Mouse (Mus musculus) liver, embryonic 12.5 days (tissue): ENCODE data around the gene Ccdc155. TPM values are rescaled to one million over a fixed set of nuclear protein-coding genes. Genes with fewer than 3 reads are reported as not detected.
A peak's percentile ranks its signal among the peaks of the same experiment; 100 is the strongest.

Experiments used
- ATAC-seq: fragments of 200-750 bp; cut with Nextera tagmentation; 2 replicates; pipeline ENCODE4 v1.8.0; 2017; ENCODE audit warnings: moderate number of reproducible peaks, mild to moderate bottlenecking, moderate library complexity
- H3K27ac ChIP-seq: fragments of 300-500 bp; sonication (generic); 2 replicates; pipeline ENCODE4 v1.5.1; 2016; ENCODE audit warnings: mild to moderate bottlenecking
- H3K27me3 ChIP-seq: fragments of 300-500 bp; sonication (generic); replicated peaks from 2 replicates; pipeline ENCODE4 v1.6.1; 2016; ENCODE audit warnings: mild to moderate bottlenecking, moderate library complexity
- H3K36me3 ChIP-seq: fragments of 300-500 bp; sonication (generic); 2 replicates; pipeline ENCODE4 v1.6.1; 2016; ENCODE audit warnings: mild to moderate bottlenecking, moderate library complexity
- H3K4me1 ChIP-seq: fragments of 300-500 bp; sonication (generic); 2 replicates; pipeline ENCODE4 v1.6.1; 2016
- H3K4me2 ChIP-seq: fragments of 300-500 bp; sonication (generic); 2 replicates; pipeline ENCODE4 v1.6.1; 2016; ENCODE audit warnings: mild to moderate bottlenecking, moderate library complexity
- H3K4me3 ChIP-seq: fragments of 300-500 bp; sonication (generic); 2 replicates; pipeline ENCODE4 v1.5.1; 2016; ENCODE audit warnings: mild to moderate bottlenecking, moderate library complexity
- H3K9ac ChIP-seq: fragments of 300-500 bp; sonication (generic); 2 replicates; pipeline ENCODE4 v1.6.1; 2016; ENCODE audit warnings: mild to moderate bottlenecking, moderate library complexity
- H3K9me3 ChIP-seq: fragments of 300-500 bp; sonication (generic); replicated peaks from 2 replicates; pipeline ENCODE4 v1.6.1; 2016; ENCODE audit warnings: mild to moderate bottlenecking, moderate library complexity
- WGBS: fragments of 180-500 bp; shearing (Covaris S2); methylation state at CpG from one replicate; pipeline ENCODE4 v1.1.7; 2016; ENCODE audit not compliant: insufficient replicate concordance; 5-methylcytosine and 5-hydroxymethylcytosine counted together
- polyA plus RNA-seq: library from polyadenylated mRNA; unstranded; fragments of >200 nt; fragmentation: Nextera tagmentation; extraction: Ambion mirVana; gene quantifications from 2 replicates; pipeline ENCODE4 v1.2.1, GENCODE M21; 2016

The Ccdc155 gene
- polyA plus RNA-seq, 1 experiment from 2014 or later: 0.07 TPM

- 4% methylated on average over 13 of the region's 13 CpGs for WGBS
- H3K27ac ChIP-seq: peak overlapping the region; percentile 68
- no peak for ATAC-seq
These were observed 11.9 kb upstream of the Ccdc155 start for GRCm38 (mm10) chr7:45216442-45217183.

GRCm38 (mm10) chr7:45215673-45216441 is 11.2 kb upstream of the Ccdc155 start, which contains the start of gene Tead2:
Tead2 (plus strand) TSS chr7:45215753.
- WGBS: 3% methylated on average over 53 of the region's 55 CpGs
- peak; percentile 17; the same call in 1 of the 2 replicates for ATAC-seq
- Histone ChIP-seq H3K4me1 (peaks cover 40% of the 10 kb centered on the region), H3K4me2 (peak within 1 kb of the TSS; percentile 63), H3K4me3 (peak within 1 kb of the TSS; percentile 58), H3K9me3 (no peaks in the 10 kb centered on the region), H3K27me3 (peaks cover 60% of the 10 kb centered on the region), H3K36me3 (peaks cover 17% of the 10 kb centered on the region), H3K27ac (peak within 1 kb of the TSS; percentile 68), H3K9ac (peak within 1 kb of the TSS; percentile 66)

More at GRCm38 (mm10) chr7:45216442-45217183, 11.9 kb upstream of the Ccdc155 start:
- Histone ChIP-seq H3K9ac (peak overlapping the region; percentile 66), H3K36me3 (peaks cover 19% of the 10 kb centered on the region), H3K4me3 (peak overlapping the region; percentile 58), H3K9me3 (no peaks in the 10 kb centered on the region), H3K27me3 (peaks cover 52% of the 10 kb centered on the region), H3K4me2 (peak overlapping the region; percentile 63), H3K4me1 (peaks cover 33% of the 10 kb centered on the region)

GRCm38 (mm10) chr7:45213708-45214107 is 9.0 kb upstream of the Ccdc155 start:
- Histone ChIP-seq H3K4me1 (peaks cover 41% of the 10 kb centered on the region), H3K4me3 (no peak overlapping the region), H3K9ac (no peak overlapping the region), H3K4me2 (no peak overlapping the region), H3K27me3 (peaks cover 70% of the 10 kb centered on the region), H3K36me3 (0 out of 2 replicates have a peak, but pooled peaks cover under 1% of the 10 kb centered on the region), H3K9me3 (no peaks in the 10 kb centered on the region), H3K27ac (0 out of 2 replicates have a peak overlapping the region, but pooled peaks have one; percentile 3)
- ATAC-seq: no peak
- WGBS: 70% methylated on average over 5 of the region's 5 CpGs

- ATAC-seq: no peak
- Histone ChIP-seq H3K4me2 (peak overlapping the region; percentile 71), H3K27me3 (peaks cover 70% of the 10 kb centered on the region), H3K4me3 (no peak overlapping the region), H3K27ac (no peak overlapping the region), H3K36me3 (no peaks in the 10 kb centered on the region), H3K9ac (no peak overlapping the region), H3K9me3 (no peaks in the 10 kb centered on the region; the same call in 1 of the 2 replicates), H3K4me1 (peaks cover 40% of the 10 kb centered on the region)
- WGBS: 55% methylated on average over 7 of the region's 7 CpGs
These were observed 7.7 kb upstream of the Ccdc155 start for GRCm38 (mm10) chr7:45212356-45212755.

- H3K4me2 ChIP-seq: peak within 1 kb of the TSS; percentile 71
- peaks cover 65% of the 10 kb centered on the region for H3K27me3 ChIP-seq
- no peaks in the 10 kb centered on the region; the same call in 1 of the 2 replicates for H3K9me3 ChIP-seq
- 4% methylated on average over 17 of the region's 17 CpGs for WGBS
- peaks cover 35% of the 10 kb centered on the region for H3K4me1 ChIP-seq
- H3K36me3 ChIP-seq: no peaks in the 10 kb centered on the region
- peak; percentile 57 for ATAC-seq
- no peak within 1 kb of the TSS for H3K27ac ChIP-seq
- no peak within 1 kb of the TSS for H3K9ac ChIP-seq
- peak within 1 kb of the TSS; percentile 23 for H3K4me3 ChIP-seq
These were observed 7.2 kb upstream of the Ccdc155 start, which contains the start of gene Dkkl1 for GRCm38 (mm10) chr7:45211851-45212251. Dkkl1 (minus strand) TSS chr7:45212147.

- WGBS: 10% methylated on average over 10 of the region's 10 CpGs
- ATAC-seq: no peak
- peaks cover 29% of the 10 kb centered on the region for H3K4me1 ChIP-seq
- H3K4me3 ChIP-seq: peak overlapping the region; percentile 23
- H3K4me2 ChIP-seq: peak overlapping the region; percentile 71
- H3K9me3 ChIP-seq: no peaks in the 10 kb centered on the region; the same call in 1 of the 2 replicates
- H3K27me3 ChIP-seq: peaks cover 57% of the 10 kb centered on the region
- H3K9ac ChIP-seq: no peak overlapping the region
- no peak overlapping the region for H3K27ac ChIP-seq
- H3K36me3 ChIP-seq: no peaks in the 10 kb centered on the region
These were observed 6.4 kb upstream of the Ccdc155 start for GRCm38 (mm10) chr7:45211070-45211469.

GRCm38 (mm10) chr7:45208260-45208659 is 3.6 kb upstream of the Ccdc155 start:
- no peak overlapping the region for H3K4me2 ChIP-seq
- H3K9ac ChIP-seq: no peak overlapping the region
- no peaks in the 10 kb centered on the region; the same call in 1 of the 2 replicates for H3K9me3 ChIP-seq
- H3K36me3 ChIP-seq: no peaks in the 10 kb centered on the region
- no peak overlapping the region for H3K27ac ChIP-seq
- H3K4me3 ChIP-seq: no peak overlapping the region
- no peak for ATAC-seq
- 57% methylated on average over 6 of the region's 6 CpGs for WGBS
- H3K27me3 ChIP-seq: peaks cover 36% of the 10 kb centered on the region
- peaks cover 38% of the 10 kb centered on the region for H3K4me1 ChIP-seq

- Histone ChIP-seq H3K27me3 (peaks cover 39% of the 10 kb centered on the region), H3K27ac (no peak overlapping the region), H3K4me2 (no peak overlapping the region), H3K4me1 (peaks cover 18% of the 10 kb centered on the region), H3K9ac (no peak overlapping the region), H3K9me3 (no peaks in the 10 kb centered on the region), H3K36me3 (no peaks in the 10 kb centered on the region), H3K4me3 (no peak overlapping the region)
- no peak for ATAC-seq
- WGBS: 48% methylated on average over 9 of the region's 10 CpGs
These were observed 2.0 kb downstream of the Ccdc155 start for GRCm38 (mm10) chr7:45202654-45203053.

- H3K9ac ChIP-seq: no peak overlapping the region
- H3K27me3 ChIP-seq: peaks cover 69% of the 10 kb centered on the region
- 72% methylated on average over 11 of the region's 11 CpGs for WGBS
- H3K36me3 ChIP-seq: no peaks in the 10 kb centered on the region
- no peak overlapping the region for H3K27ac ChIP-seq
- no peak for ATAC-seq
- H3K4me2 ChIP-seq: no peak overlapping the region
- H3K4me3 ChIP-seq: no peak overlapping the region
- peaks cover 2% of the 10 kb centered on the region for H3K4me1 ChIP-seq
- H3K9me3 ChIP-seq: no peaks in the 10 kb centered on the region
These were observed 5.7 kb downstream of the Ccdc155 start for GRCm38 (mm10) chr7:45198961-45199360.

- H3K9me3 ChIP-seq: no peaks in the 10 kb centered on the region
- H3K4me3 ChIP-seq: no peak overlapping the region
- peaks cover 74% of the 10 kb centered on the region for H3K27me3 ChIP-seq
- no peak for ATAC-seq
- no peak overlapping the region for H3K27ac ChIP-seq
- no peaks in the 10 kb centered on the region for H3K36me3 ChIP-seq
- no peaks in the 10 kb centered on the region for H3K4me1 ChIP-seq
- no peak overlapping the region for H3K4me2 ChIP-seq
- 8% methylated on average over 5 of the region's 5 CpGs for WGBS
- no peak overlapping the region for H3K9ac ChIP-seq
These were observed 6.3 kb downstream of the Ccdc155 start for GRCm38 (mm10) chr7:45198435-45198834.

GRCm38 (mm10) chr7:45196994-45197393 is 7.7 kb downstream of the Ccdc155 start:
- no peak overlapping the region for H3K9ac ChIP-seq
- no peak for ATAC-seq
- H3K27ac ChIP-seq: no peak overlapping the region
- H3K4me1 ChIP-seq: no peaks in the 10 kb centered on the region
- no peaks in the 10 kb centered on the region for H3K9me3 ChIP-seq
- no peak overlapping the region for H3K4me2 ChIP-seq
- no peaks in the 10 kb centered on the region for H3K36me3 ChIP-seq
- no peak overlapping the region for H3K4me3 ChIP-seq
- WGBS: 41% methylated on average over 5 of the region's 5 CpGs
- H3K27me3 ChIP-seq: peaks cover 77% of the 10 kb centered on the region

GRCm38 (mm10) chr7:45196176-45196535 is 8.5 kb downstream of the Ccdc155 start:
- H3K27me3 ChIP-seq: peaks cover 85% of the 10 kb centered on the region
- WGBS: 56% methylated on average over 4 of the region's 4 CpGs
- ATAC-seq: no peak

More at GRCm38 (mm10) chr7:45196176-45196535, 8.5 kb downstream of the Ccdc155 start:
- no peak overlapping the region for H3K4me2 ChIP-seq
- H3K36me3 ChIP-seq: no peaks in the 10 kb centered on the region
- H3K9ac ChIP-seq: no peak overlapping the region
- no peaks in the 10 kb centered on the region for H3K4me1 ChIP-seq
- H3K4me3 ChIP-seq: no peak overlapping the region
- no peaks in the 10 kb centered on the region for H3K9me3 ChIP-seq
- no peak overlapping the region for H3K27ac ChIP-seq
